Mouse (Mus musculus) hindbrain, embryonic 13.5 days (tissue): Measurements from ENCODE around the gene Gm49416. TPM values are rescaled to one million over a fixed set of nuclear protein-coding genes. Genes with fewer than 3 reads are reported as not detected.
"Not testable (repeated sequence)": the region's sequence is repeated elsewhere in the genome, so short reads cannot be mapped to it uniquely, and the experiment has no call there.

Experiments used
- ATAC-seq: fragments of 200-750 bp; cut with Nextera tagmentation; 2 replicates; pipeline ENCODE4 v1.8.0; 2017; ENCODE audit warnings: moderate TSS enrichment; ENCODE audit not compliant: low FRiP score
- H3K27ac ChIP-seq: fragments of 300-500 bp; sonication (generic); 2 replicates; pipeline ENCODE4 v1.5.1; 2015; ENCODE audit warnings: inconsistent platforms, mild to moderate bottlenecking, moderate library complexity
- H3K27me3 ChIP-seq: fragments of 300-500 bp; sonication (generic); 2 replicates; pipeline ENCODE4 v1.6.1; 2015; ENCODE audit warnings: mild to moderate bottlenecking, inconsistent platforms
- H3K36me3 ChIP-seq: fragments of 300-500 bp; sonication (generic); 2 replicates; pipeline ENCODE4 v1.6.1; 2015; ENCODE audit warnings: mild to moderate bottlenecking, inconsistent platforms
- H3K4me1 ChIP-seq: fragments of 300-500 bp; sonication (generic); replicated peaks from 2 replicates; pipeline ENCODE4 v1.6.1; 2015; ENCODE audit warnings: inconsistent platforms
- H3K4me2 ChIP-seq: fragments of 300-500 bp; sonication (generic); 2 replicates; pipeline ENCODE4 v1.6.1; 2015; ENCODE audit warnings: inconsistent platforms, mild to moderate bottlenecking, moderate library complexity
- H3K4me3 ChIP-seq: fragments of 300-500 bp; sonication (generic); 2 replicates; pipeline ENCODE4 v1.5.1; 2015; ENCODE audit warnings: mild to moderate bottlenecking, inconsistent platforms
- H3K9ac ChIP-seq: fragments of 300-500 bp; sonication (generic); 2 replicates; pipeline ENCODE4 v1.6.1; 2015; ENCODE audit warnings: mild to moderate bottlenecking, inconsistent platforms
- H3K9me3 ChIP-seq: fragments of 300-500 bp; sonication (generic); 2 replicates; pipeline ENCODE4 v1.6.1; 2016; ENCODE audit warnings: inconsistent platforms
- WGBS: fragments of 180-500 bp; shearing (Covaris S2); methylation state at CpG from one replicate; pipeline ENCODE4 v1.1.7; 2015; 5-methylcytosine and 5-hydroxymethylcytosine counted together
- polyA plus RNA-seq: library from polyadenylated mRNA; unstranded; fragments of >200 nt; fragmentation: Nextera tagmentation; extraction: Ambion mirVana; gene quantifications from 2 replicates; pipeline ENCODE4 v1.2.1, GENCODE M21; 2015

Gm49416 gene
- polyA plus RNA-seq, 1 experiment from 2014 or later: not detected

GRCm38 (mm10) chr19:8853117-8853516 lies 35.6 kb upstream of the Gm49416 start:
- H3K27me3 ChIP-seq: no peaks in the 10 kb centered on the region
- 86% methylated on average over 3 of the region's 3 CpGs for WGBS
- peaks cover 13% of the 10 kb centered on the region for H3K36me3 ChIP-seq
- peaks cover 5% of the 10 kb centered on the region; the same call in 1 of the 2 replicates for H3K4me1 ChIP-seq
- no peak overlapping the region for H3K4me2 ChIP-seq
- no peak overlapping the region for H3K4me3 ChIP-seq
- H3K9me3 ChIP-seq: no peaks in the 10 kb centered on the region
- no peak for ATAC-seq
- no peak overlapping the region for H3K27ac ChIP-seq
- H3K9ac ChIP-seq: no peak overlapping the region

- Histone ChIP-seq H3K4me2 (no peak overlapping the region), H3K9ac (no peak overlapping the region), H3K4me1 (no peaks in the 10 kb centered on the region), H3K27ac (no peak overlapping the region), H3K27me3 (no peaks in the 10 kb centered on the region), H3K36me3 (no peaks in the 10 kb centered on the region), H3K9me3 (no peaks in the 10 kb centered on the region), H3K4me3 (no peak overlapping the region)
- ATAC-seq: no peak
- WGBS: 42% methylated on average over 4 of the region's 4 CpGs
Measured at GRCm38 (mm10) chr19:8857689-8858088, 31.0 kb upstream of the Gm49416 start.

DNA sequence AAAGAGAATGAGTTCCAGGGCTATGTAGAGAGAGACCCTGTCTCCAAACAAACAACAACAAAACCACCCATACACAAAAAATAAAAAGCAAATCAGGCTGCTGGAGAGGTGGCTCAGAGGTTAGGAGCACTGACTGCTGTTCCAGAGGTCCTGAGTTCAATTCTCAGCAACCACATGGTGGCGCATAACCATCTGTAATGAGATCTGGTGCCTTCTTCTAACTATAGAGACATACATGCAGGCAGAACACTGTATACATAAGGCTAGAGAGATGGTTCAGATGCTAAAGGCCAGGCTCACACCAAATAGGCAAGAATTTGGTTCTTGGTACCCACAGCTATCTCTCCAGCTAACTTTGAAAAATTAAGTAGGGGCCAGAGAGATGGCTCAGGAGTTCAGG lies 29.7 kb upstream of the Gm49416 start:
- no peaks in the 10 kb centered on the region for H3K27me3 ChIP-seq
- no peak for ATAC-seq
- no peaks in the 10 kb centered on the region for H3K36me3 ChIP-seq
- no peaks in the 10 kb centered on the region for H3K9me3 ChIP-seq
- no peak overlapping the region for H3K27ac ChIP-seq
- no peak overlapping the region for H3K4me2 ChIP-seq
- 22% methylated on average over 1 of the region's 1 CpGs for WGBS
- H3K4me3 ChIP-seq: no peak overlapping the region
- H3K4me1 ChIP-seq: no peaks in the 10 kb centered on the region
- H3K9ac ChIP-seq: no peak overlapping the region

- H3K9ac ChIP-seq: no peak overlapping the region
- no peak overlapping the region for H3K4me2 ChIP-seq
- no peaks in the 10 kb centered on the region for H3K9me3 ChIP-seq
- no peak for ATAC-seq
- WGBS: 84% methylated on average over 6 of the region's 6 CpGs
- no peaks in the 10 kb centered on the region for H3K4me1 ChIP-seq
- H3K27ac ChIP-seq: no peak overlapping the region
- H3K4me3 ChIP-seq: no peak overlapping the region
- no peaks in the 10 kb centered on the region for H3K36me3 ChIP-seq
- no peaks in the 10 kb centered on the region for H3K27me3 ChIP-seq
Measured at GRCm38 (mm10) chr19:8864265-8864664, 24.5 kb upstream of the Gm49416 start.

DNA sequence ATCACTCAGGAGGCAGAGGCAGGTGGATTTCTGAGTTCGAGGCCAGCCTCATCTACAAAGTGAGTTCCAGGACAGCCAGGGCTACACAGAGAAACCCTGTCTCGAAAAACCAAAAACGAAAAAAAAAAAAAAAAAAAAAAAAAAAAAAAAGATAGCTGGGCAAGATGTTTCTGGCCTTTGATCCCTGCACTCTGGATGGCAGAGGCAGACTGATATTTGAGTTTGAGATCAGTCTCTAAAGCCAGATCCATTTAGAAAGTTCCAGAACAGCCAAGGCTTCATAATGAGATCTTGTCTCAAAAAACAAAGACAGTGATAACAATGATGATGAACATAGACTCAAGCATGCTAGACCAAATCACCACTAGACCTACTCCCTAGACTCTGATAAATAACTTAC lies 18.3 kb upstream of the Gm49416 start:
- H3K4me1 ChIP-seq: peaks cover 18% of the 10 kb centered on the region
- ATAC-seq, H3K9ac ChIP-seq, H3K27me3 ChIP-seq, H3K9me3 ChIP-seq, H3K4me3 ChIP-seq, H3K27ac ChIP-seq: not testable (repeated sequence)
- H3K36me3 ChIP-seq: peaks cover 24% of the 10 kb centered on the region
- 80% methylated on average over 3 of the region's 3 CpGs for WGBS
- peak overlapping the region; percentile 54 for H3K4me2 ChIP-seq

DNA sequence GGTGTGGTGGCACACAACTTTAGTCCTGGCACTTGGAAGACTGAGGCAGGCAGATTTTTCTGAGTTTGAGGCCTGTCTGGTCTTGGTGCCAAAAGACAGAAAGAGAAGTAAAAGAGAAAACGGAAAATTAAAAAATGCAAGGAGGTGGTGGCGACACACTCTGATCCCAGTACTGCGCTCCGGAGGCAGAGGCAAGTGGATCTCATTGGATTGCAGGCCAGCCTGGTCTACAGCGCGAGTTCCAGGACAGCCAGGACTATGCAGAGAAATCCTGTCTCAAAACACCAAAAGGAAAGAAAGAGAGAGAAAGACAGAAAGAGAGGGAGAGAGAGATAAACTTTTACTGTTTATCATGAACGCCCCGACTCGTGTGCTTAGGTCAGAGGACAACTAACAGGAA lies 17.9 kb upstream of the Gm49416 start:
- Histone ChIP-seq H3K4me2 (peak overlapping the region; percentile 54), H3K27ac (peak overlapping the region; percentile 84), H3K27me3 (no peaks in the 10 kb centered on the region), H3K9me3 (no peaks in the 10 kb centered on the region), H3K4me3 (peak overlapping the region; percentile 92), H3K4me1 (peaks cover 18% of the 10 kb centered on the region), H3K36me3 (peaks cover 29% of the 10 kb centered on the region), H3K9ac (peak overlapping the region; percentile 98)
- peak; percentile 35 for ATAC-seq
- WGBS: 62% methylated on average over 9 of the region's 9 CpGs

- Histone ChIP-seq H3K4me2 (peak within 1 kb of the TSS; percentile 97), H3K27me3 (no peaks in the 10 kb centered on the region), H3K9me3 (no peaks in the 10 kb centered on the region), H3K4me1 (peaks cover 18% of the 10 kb centered on the region), H3K4me3 (peak within 1 kb of the TSS; percentile 92), H3K36me3 (peaks cover 36% of the 10 kb centered on the region), H3K9ac (peak within 1 kb of the TSS; percentile 98), H3K27ac (peak within 1 kb of the TSS; percentile 85)
- ATAC-seq: peak; percentile 98
- WGBS: 1% methylated on average over 59 of the region's 59 CpGs
Measured at GRCm38 (mm10) chr19:8871267-8872186, 17.2 kb upstream of the Gm49416 start, which contains the start of gene Ubxn1. Gene Ubxn1 (plus strand): TSS chr19:8871496.

- H3K4me3 ChIP-seq: peak overlapping the region; percentile 92
- H3K4me1 ChIP-seq: peaks cover 18% of the 10 kb centered on the region
- peaks cover 42% of the 10 kb centered on the region for H3K36me3 ChIP-seq
- 72% methylated on average over 10 of the region's 10 CpGs for WGBS
- no peaks in the 10 kb centered on the region for H3K9me3 ChIP-seq
- H3K27ac ChIP-seq: peak overlapping the region; percentile 85; the same call in 1 of the 2 replicates
- no peaks in the 10 kb centered on the region for H3K27me3 ChIP-seq
- H3K9ac ChIP-seq: peak overlapping the region; percentile 98
- no peak for ATAC-seq
- peak overlapping the region; percentile 97 for H3K4me2 ChIP-seq
Measured at GRCm38 (mm10) chr19:8872266-8872840, 16.4 kb upstream of the Gm49416 start.

DNA sequence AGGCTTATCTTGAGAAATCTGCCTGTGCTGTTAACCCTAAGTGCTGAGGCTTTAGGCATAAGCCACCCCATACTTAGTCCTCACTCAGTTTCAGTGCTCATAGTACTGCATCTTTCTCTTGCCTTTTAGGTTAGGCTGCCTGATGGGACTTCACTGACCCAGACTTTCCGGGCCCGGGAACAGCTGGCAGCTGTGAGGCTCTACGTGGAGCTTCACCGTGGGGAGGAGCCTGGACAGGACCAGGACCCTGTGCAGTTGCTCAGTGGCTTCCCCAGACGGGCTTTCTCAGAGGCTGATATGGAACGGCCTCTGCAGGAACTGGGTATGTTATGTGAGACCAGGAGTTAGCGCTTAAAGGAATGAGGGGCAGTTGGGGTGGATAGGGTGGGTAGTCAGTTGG lies 13.7 kb upstream of the Gm49416 start:
- no peak overlapping the region for H3K4me3 ChIP-seq
- H3K4me1 ChIP-seq: peaks cover 31% of the 10 kb centered on the region
- H3K27ac ChIP-seq: no peak overlapping the region
- 96% methylated on average over 7 of the region's 7 CpGs for WGBS
- H3K9me3 ChIP-seq: no peaks in the 10 kb centered on the region
- ATAC-seq: no peak
- peaks cover 42% of the 10 kb centered on the region for H3K36me3 ChIP-seq
- H3K9ac ChIP-seq: no peak overlapping the region; the same call in 1 of the 2 replicates
- no peaks in the 10 kb centered on the region for H3K27me3 ChIP-seq
- H3K4me2 ChIP-seq: no peak overlapping the region

DNA sequence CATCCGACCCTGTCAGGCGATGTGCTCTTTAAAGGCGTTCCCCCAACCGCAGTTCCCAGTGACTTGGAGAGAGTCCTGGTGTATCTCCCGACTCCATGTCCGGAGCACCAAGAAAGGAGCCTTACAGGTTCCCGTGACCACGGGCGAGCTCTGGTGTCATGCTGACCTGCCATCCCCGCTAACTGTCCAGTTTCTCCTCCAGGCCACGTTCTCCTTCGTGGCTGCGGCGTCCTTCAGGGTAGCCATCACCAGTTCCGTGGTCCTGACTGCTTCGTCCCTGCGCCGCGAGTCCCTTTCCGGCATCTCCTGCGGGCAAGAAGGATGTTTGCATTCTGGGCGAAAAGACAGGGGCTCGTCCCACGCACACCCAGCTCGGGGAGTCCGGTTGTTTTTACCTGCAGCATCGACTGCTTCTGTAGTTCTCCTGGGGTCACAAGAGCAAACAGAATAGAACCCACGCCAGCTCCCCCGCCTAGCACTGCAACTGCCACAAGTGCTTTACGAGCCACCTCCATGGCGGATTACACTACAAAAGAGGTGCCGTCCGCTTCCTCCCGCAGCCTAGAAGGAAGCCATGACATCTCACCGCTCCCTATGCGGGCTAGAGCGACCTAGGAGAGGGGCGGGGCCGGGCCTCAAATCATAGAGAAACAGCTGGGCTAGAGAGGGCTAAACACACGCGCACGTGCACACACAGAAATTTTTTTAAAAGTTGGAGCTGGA lies 8.3 kb upstream of the Gm49416 start, which contains the start of gene Uqcc3:
Gene Uqcc3, minus strand, starts transcription at position 613 of the 723 bp plus-strand sequence.
- H3K36me3 ChIP-seq: peaks cover 17% of the 10 kb centered on the region
- peak; percentile 97 for ATAC-seq
- peak within 1 kb of the TSS; percentile 81 for H3K4me3 ChIP-seq
- peak within 1 kb of the TSS; percentile 95 for H3K9ac ChIP-seq
- H3K4me1 ChIP-seq: peaks cover 16% of the 10 kb centered on the region
- peak within 1 kb of the TSS; percentile 68 for H3K4me2 ChIP-seq
- peak within 1 kb of the TSS; percentile 91 for H3K27ac ChIP-seq
- WGBS: under 1% methylated on average over 42 of the region's 42 CpGs
- H3K27me3 ChIP-seq: no peaks in the 10 kb centered on the region
- no peaks in the 10 kb centered on the region for H3K9me3 ChIP-seq

- H3K27ac ChIP-seq: peak overlapping the region; percentile 91; the same call in 1 of the 2 replicates
- peaks cover 16% of the 10 kb centered on the region for H3K4me1 ChIP-seq
- peak overlapping the region; percentile 81 for H3K4me3 ChIP-seq
- H3K9ac ChIP-seq: peak overlapping the region; percentile 95
- no peaks in the 10 kb centered on the region for H3K27me3 ChIP-seq
- H3K36me3 ChIP-seq: peaks cover 11% of the 10 kb centered on the region
- H3K9me3 ChIP-seq: no peaks in the 10 kb centered on the region
- peak overlapping the region; percentile 68 for H3K4me2 ChIP-seq
- whole genome bisulfite sequencing: 14% methylated on average over 3 of the region's 3 CpGs
- ATAC-seq: 0 out of 2 replicates have a peak, but pooled peaks have one; percentile 3
Measured at GRCm38 (mm10) chr19:8881034-8881392, 7.7 kb upstream of the Gm49416 start.

GRCm38 (mm10) chr19:8883616-8884015 lies 5.1 kb upstream of the Gm49416 start, which contains the start of the genes Lbhd1 and Gm49403:
Gene Lbhd1 (plus strand): TSS chr19:8883732.
Gene Gm49403 (plus strand): TSS chr19:8883930.
- no peaks in the 10 kb centered on the region for H3K36me3 ChIP-seq
- 84% methylated on average over 3 of the region's 3 CpGs for WGBS
- H3K27ac ChIP-seq: no peak within 1 kb of the TSS
- H3K4me2 ChIP-seq: no peak within 1 kb of the TSS
- no peak within 1 kb of the TSS for H3K4me3 ChIP-seq
- no peak within 1 kb of the TSS for H3K9ac ChIP-seq
- ATAC-seq: no peak
- H3K27me3 ChIP-seq: no peaks in the 10 kb centered on the region
- no peaks in the 10 kb centered on the region for H3K9me3 ChIP-seq
- H3K4me1 ChIP-seq: peaks cover 24% of the 10 kb centered on the region
